Mouse (Mus musculus) embryonic fibroblast, embryonic 13.5 days (primary cell): Measurements from ENCODE around the gene Gm43517.

Source experiments
- CTCF ChIP-seq: IDR thresholded peaks from 2 replicates; pipeline ENCODE4 v1.5.1; 2011; ENCODE audit warnings: mild to moderate bottlenecking, control low read depth, low read length, moderate library complexity, borderline replicate concordance; ENCODE audit not compliant: insufficient read depth
- POLR2A ChIP-seq: IDR thresholded peaks from 2 replicates; pipeline ENCODE4 v1.6.1; 2011; ENCODE audit warnings: low read depth, mild to moderate bottlenecking, control low read depth, low read length, moderate library complexity

GRCm38 (mm10) chr12:49374606-49374995 lies 10.4 kb upstream of the Gm43517 start:
- TF ChIP-seq POLR2A, result no peak
- no peak for TF ChIP-seq CTCF
